Mouse (Mus musculus): ENCODE results near the gene Retnla.

GRCm38 (mm10) chr16:48871754-48872153 is 29.4 kb downstream of the Retnla start:
- no peak for TF ChIP-seq CTCF (IDR thresholded peaks at IDR 0.05; ENCODE audit: borderline replicate concordance, extremely low read depth, insufficient read depth, insufficient read length)
- no peak for TF ChIP-seq POLR2A (IDR thresholded peaks at IDR 0.05; ENCODE audit: borderline replicate concordance, extremely low read depth, insufficient read depth, insufficient read length, poor library complexity, severe bottlenecking)
